Mouse (Mus musculus): Measurements from ENCODE around the gene Chrna3. TPM values are rescaled to one million over a fixed set of nuclear protein-coding genes. Genes with fewer than 3 reads are reported as not detected.

Gene Chrna3
- total and polyA plus RNA-seq, 3 experiments = not detected

GRCm38 (mm10) chr9:55031435-55032167 is 5.2 kb upstream of the Chrna3 start:
- dilution Hi-C loops (cut with MboI; ENCODE audit: extremely low pct_ligation_motif_present, extremely low pct_unique_long_range_greater_than_20kb, low sequenced_read_pairs) (no loop called here), in situ Hi-C loops (cut with MboI; ENCODE audit: low pct_ligation_motif_present, low pct_unique_long_range_greater_than_20kb, low sequenced_read_pairs) (loop anchor here (25.0 kb wide), 1 partner anchor 256 kb away; no protein-coding TSS in a partner anchor)
- no peaks in the 10 kb centered on the region for H3K9me3 ChIP-seq (replicated peaks; ENCODE audit: low read length)
- TF ChIP-seq NRF1 (IDR thresholded peaks at IDR 0.05; ENCODE audit: low read depth, low read length) (no peak), MYC (IDR thresholded peaks at IDR 0.05; ENCODE audit: low read depth, low read length) (no peak), USF2 (conservative IDR thresholded peaks at IDR 0.05; ENCODE audit: low read depth, low read length) (no peak), RCOR1 (conservative IDR thresholded peaks at IDR 0.05; ENCODE audit: low read depth, low read length) (no peak), JUN (IDR thresholded peaks at IDR 0.05; ENCODE audit: insufficient read depth, low read depth, low read length) (no peak), JUND (conservative IDR thresholded peaks at IDR 0.05; ENCODE audit: low read depth, low read length) (no peak), ZMIZ1 (IDR thresholded peaks at IDR 0.05; ENCODE audit: low read depth, low read length) (no peak), BHLHE40 (IDR thresholded peaks at IDR 0.05; ENCODE audit: low read depth, low read length) (no peak), SIN3A (IDR thresholded peaks at IDR 0.05; ENCODE audit: low read length) (no peak), CHD1 (IDR thresholded peaks at IDR 0.05; ENCODE audit: low read depth, low read length) (no peak), ZNF384 (IDR thresholded peaks at IDR 0.05; ENCODE audit: low read depth, low read length) (no peak), UBTF (IDR thresholded peaks at IDR 0.05; ENCODE audit: low read depth, low read length) (no peak), ZKSCAN1 (IDR thresholded peaks at IDR 0.05; ENCODE audit: borderline replicate concordance, low read depth, low read length) (no peak)
- no peaks in the 10 kb centered on the region for H3K79me2 ChIP-seq (replicated peaks; ENCODE audit: control insufficient read depth, extremely low read depth, insufficient read depth, poor library complexity, severe bottlenecking)
- H3K4me1 ChIP-seq (ENCODE audit: control insufficient read depth in 1 of 2, insufficient read depth in 2 of 2) = no peaks in the 10 kb centered on the region
- H3K4me2 ChIP-seq (ENCODE audit: insufficient read depth, low read depth, poor library complexity, severe bottlenecking) = no peak overlapping the region
- H3K4me3 ChIP-seq (replicated peaks in 1 of 3; ENCODE audit: low read depth in 2 of 3, low read length in 2 of 3, poor library complexity in 1 of 3) = no peak overlapping the region
- DNase-seq (ENCODE audit: extremely low read depth) = no peak
- no peaks in the 10 kb centered on the region for H3K36me3 ChIP-seq (replicated peaks in 1 of 2; ENCODE audit: control insufficient read depth in 1 of 2, insufficient read depth in 1 of 2, low read length in 1 of 2)
- no peak overlapping the region for H3K9ac ChIP-seq (ENCODE audit: insufficient read depth, low read depth)
- H3K27me3 ChIP-seq (replicated peaks) = peaks cover 3% of the 10 kb centered on the region
- no peak overlapping the region for H3K27ac ChIP-seq (ENCODE audit: insufficient read depth, low read depth)

DNA sequence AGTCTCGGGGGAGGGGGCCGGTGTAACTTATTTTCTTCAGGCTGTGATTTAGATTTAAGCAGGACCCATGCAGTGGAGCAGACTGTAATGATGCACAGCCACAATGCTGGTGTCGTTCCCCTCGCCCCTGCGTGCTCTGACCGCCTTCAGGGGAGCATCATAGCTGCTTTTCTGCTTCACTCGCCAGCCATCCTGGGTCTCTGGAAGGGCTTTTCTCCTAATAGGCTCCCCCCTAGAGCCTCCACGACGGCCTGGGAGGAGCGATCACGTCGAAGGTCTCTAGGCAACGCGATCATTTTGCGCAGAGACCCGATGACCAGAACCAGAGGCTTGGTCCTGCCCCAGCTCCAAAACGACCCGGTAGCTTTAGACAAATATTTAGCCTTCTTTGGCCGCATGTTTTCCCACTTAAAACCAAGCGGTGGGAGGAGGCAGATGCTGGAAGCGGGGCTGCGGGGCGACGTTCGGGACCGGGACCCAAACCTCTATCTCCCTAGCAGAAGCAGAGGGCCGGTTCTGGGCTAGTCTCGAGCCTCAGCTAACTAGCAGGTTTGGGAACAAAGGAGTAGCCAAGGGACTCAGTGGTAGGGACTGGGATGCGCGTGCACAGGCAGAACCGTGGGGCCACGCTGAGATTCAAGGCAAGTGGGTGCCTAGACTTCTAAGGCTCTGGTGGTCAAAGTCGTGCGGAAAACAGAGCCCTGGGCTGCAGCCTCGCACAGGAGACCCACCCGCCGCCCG is 658 bp downstream of the Chrna3 start:
- H3K4me2 ChIP-seq (ENCODE audit: insufficient read depth, low read depth, poor library complexity, severe bottlenecking) = no peak overlapping the region
- in situ Hi-C loops (cut with MboI; ENCODE audit: low pct_ligation_motif_present, low pct_unique_long_range_greater_than_20kb, low sequenced_read_pairs) = loop anchor here (25.0 kb wide), 1 partner anchor 262 kb away; no protein-coding TSS in a partner anchor
- no peak overlapping the region for H3K27ac ChIP-seq (ENCODE audit: insufficient read depth, low read depth)
- no peaks in the 10 kb centered on the region for H3K27me3 ChIP-seq (replicated peaks)
- dilution Hi-C loops (cut with MboI; ENCODE audit: extremely low pct_ligation_motif_present, extremely low pct_unique_long_range_greater_than_20kb, low sequenced_read_pairs) = no loop called here
- no peaks in the 10 kb centered on the region for H3K79me2 ChIP-seq (replicated peaks; ENCODE audit: control insufficient read depth, extremely low read depth, insufficient read depth, poor library complexity, severe bottlenecking)
- H3K4me3 ChIP-seq (replicated peaks in 1 of 3; ENCODE audit: low read depth in 2 of 3, low read length in 2 of 3, poor library complexity in 1 of 3) = no peak overlapping the region
- no peak overlapping the region for H3K9ac ChIP-seq (ENCODE audit: insufficient read depth, low read depth)
- TF ChIP-seq RCOR1 (conservative IDR thresholded peaks at IDR 0.05; ENCODE audit: low read depth, low read length) = no peak
- TF ChIP-seq USF2 (conservative IDR thresholded peaks at IDR 0.05; ENCODE audit: low read depth, low read length) = no peak
- no peak for TF ChIP-seq ZC3H11A (IDR thresholded peaks at IDR 0.05; ENCODE audit: low read depth, low read length)
- no peak for TF ChIP-seq POLR2AphosphoS2 (IDR thresholded peaks at IDR 0.05; ENCODE audit: low read depth, low read length)
- TF ChIP-seq E2F4 (IDR thresholded peaks at IDR 0.05; ENCODE audit: insufficient replicate concordance, low read depth, low read length) = no peak
- no peak for TF ChIP-seq JUN (IDR thresholded peaks at IDR 0.05; ENCODE audit: insufficient read depth, low read depth, low read length)
- no peak for TF ChIP-seq ZKSCAN1 (IDR thresholded peaks at IDR 0.05; ENCODE audit: borderline replicate concordance, low read depth, low read length)
- TF ChIP-seq EP300 (IDR thresholded peaks at IDR 0.05; ENCODE audit: low read length) = no peak
- no peak for TF ChIP-seq UBTF (IDR thresholded peaks at IDR 0.05; ENCODE audit: low read depth, low read length)
- no peaks in the 10 kb centered on the region for H3K36me3 ChIP-seq (replicated peaks in 1 of 2; ENCODE audit: control insufficient read depth in 1 of 2, insufficient read depth in 1 of 2, low read length in 1 of 2)
- H3K9me3 ChIP-seq (replicated peaks; ENCODE audit: low read length) = no peaks in the 10 kb centered on the region
- H3K4me1 ChIP-seq (ENCODE audit: control insufficient read depth in 1 of 2, insufficient read depth in 2 of 2) = peaks cover 0 to 12% of the 10 kb centered on the region in 2 experiments; a peak in 2 of 4 replicates
- no peak for DNase-seq (ENCODE audit: extremely low read depth)
